Mouse (Mus musculus) ovary, postnatal 10 days (tissue): ENCODE results near the gene Dusp15.

Source experiments
- DNase-seq: peaks from one replicate; pipeline ENCODE4 v3.0.0; 2022; ENCODE audit warnings: low spot score

Gene Dusp15

GRCm38 (mm10) chr2:152931456-152932160, 19.9 kb downstream of the Dusp15 start:
- DNase-seq, result no peak

DNA sequence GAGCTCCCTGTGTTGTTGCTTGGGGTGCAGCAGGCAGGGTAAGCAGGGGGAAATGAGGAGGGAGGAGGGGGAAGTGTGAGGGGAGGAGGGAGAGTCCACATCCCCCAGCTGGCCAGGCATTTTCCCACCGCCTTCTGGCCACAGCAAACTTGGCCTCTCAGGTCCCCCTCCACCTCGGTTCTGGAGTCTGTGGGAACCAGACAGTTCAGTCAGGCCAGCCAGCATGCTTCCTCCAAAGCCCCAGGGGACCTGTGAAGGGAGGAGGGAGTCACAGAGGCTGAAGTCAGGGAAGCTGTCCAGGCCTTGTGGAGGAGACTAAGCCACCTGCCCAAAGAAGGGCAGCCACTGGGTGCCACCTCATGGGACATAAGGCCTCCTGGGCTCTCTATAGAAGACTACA, 21.2 kb downstream of the Dusp15 start:
- no peak for DNase-seq

GRCm38 (mm10) chr2:152928988-152929370, 22.5 kb downstream of the Dusp15 start:
- no peak for DNase-seq

GRCm38 (mm10) chr2:152928219-152928987, 23.1 kb downstream of the Dusp15 start:
- DNase-seq, result no peak

GRCm38 (mm10) chr2:152927371-152927770, 24.1 kb downstream of the Dusp15 start:
- DNase-seq, result no peak

GRCm38 (mm10) chr2:152926896-152927295, 24.6 kb downstream of the Dusp15 start:
- DNase-seq, result no peak

DNA sequence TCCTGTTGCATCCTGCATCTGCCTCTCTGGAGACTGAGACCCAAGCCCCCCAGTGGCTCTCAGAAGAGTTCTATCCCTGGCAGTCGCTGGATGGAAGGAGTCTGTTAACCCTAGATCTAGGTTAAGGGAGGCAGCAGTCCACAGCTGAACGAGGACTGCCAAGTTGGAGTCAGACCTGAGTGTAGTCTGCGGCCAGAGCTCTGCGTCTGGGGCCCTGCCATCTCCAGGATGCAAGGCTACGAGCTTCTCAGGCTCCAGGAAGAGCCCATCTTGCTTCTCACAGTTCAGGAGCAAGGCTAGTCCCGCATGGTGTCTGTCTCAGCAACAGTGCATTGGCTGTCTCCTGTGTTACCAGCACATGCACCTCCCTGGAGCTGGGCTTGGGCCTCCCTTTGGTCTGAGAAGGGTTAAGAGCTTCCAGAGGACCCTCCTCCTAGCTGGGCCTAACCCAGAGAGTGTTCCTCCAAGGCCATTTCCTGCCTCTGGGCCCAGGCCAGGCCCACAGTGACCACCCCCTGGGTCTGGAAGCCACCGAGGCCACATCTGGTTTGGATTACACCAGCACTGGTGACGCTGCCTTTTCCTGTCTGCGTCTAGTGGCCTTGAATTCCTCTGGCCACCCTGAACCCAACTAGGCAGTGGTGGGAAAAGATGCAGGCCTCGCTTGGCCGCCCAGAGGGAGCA, 26.2 kb downstream of the Dusp15 start:
- DNase-seq, result no peak

- DNase-seq, result no peak
Observed at GRCm38 (mm10) chr2:152924543-152924942, 27.0 kb downstream of the Dusp15 start.

- DNase-seq, result no peak
Observed at GRCm38 (mm10) chr2:152924128-152924527, 27.4 kb downstream of the Dusp15 start.

- DNase-seq, result no peak
Observed at GRCm38 (mm10) chr2:152923621-152924020, 27.9 kb downstream of the Dusp15 start.

DNA sequence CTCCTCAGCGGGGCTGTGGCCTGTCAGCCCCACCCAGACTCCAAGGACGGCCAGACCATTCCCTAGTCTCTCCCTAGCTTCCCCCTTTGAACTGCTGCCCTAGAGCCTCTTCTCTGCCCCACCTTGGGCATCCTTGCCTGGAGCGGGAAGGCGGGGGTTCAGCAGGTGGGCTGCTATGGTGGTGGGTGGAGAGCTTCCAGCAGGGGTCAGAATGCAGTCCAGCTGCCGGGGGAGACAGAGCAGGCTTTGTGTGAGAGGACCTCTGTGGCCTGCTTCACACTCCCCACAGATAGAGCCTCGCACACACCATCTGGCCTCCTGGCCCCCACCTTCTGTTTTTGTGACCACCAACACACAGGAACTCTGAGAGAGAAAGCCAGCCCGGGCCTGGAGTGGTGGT, 29.1 kb downstream of the Dusp15 start:
- no peak for DNase-seq

- DNase-seq, result no peak
Observed at GRCm38 (mm10) chr2:152917671-152918070, 33.8 kb downstream of the Dusp15 start.

DNA sequence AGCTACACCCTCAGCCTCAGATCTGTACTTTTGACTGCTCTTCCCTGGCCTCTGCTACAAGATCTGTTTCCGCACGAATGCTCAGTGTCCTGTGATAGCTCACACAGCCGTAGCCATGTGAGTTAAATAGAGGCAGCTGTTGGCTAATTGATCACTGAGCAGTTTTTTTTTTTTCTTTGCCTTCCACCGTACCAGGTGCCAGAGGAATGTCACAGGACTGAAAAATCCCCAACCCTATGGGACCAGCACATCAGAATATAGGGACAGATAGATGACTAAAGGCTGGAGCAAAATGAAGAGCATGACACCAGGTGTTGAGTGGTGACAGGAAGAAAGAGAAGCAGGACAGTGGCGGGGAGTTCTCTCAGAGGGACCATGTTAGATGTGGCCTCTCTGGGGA, 35.4 kb downstream of the Dusp15 start:
- no peak for DNase-seq

- DNase-seq, result no peak
Observed at GRCm38 (mm10) chr2:152915453-152915852, 36.0 kb downstream of the Dusp15 start.

- no peak for DNase-seq
Observed at GRCm38 (mm10) chr2:152914310-152915120, 37.0 kb downstream of the Dusp15 start.

DNA sequence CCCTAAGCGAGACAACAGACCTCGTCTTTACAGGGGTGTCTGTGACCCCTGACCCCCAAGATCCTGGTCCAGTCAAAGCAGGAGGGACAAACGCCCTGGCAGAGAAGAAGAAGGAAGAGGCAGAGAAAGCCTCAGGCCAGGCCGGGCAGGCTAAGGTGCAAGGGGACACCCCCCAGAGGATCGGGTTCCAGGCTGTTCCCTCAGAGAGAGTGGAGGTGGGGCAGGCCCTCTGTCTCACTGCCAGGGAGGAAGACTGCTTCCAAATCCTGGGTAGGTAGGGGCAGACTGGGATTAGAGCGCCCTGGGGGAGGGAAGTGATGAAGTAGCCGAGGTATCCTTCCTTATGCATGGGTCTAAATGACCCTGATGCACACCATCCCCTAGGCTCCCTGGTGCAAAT, 38.0 kb downstream of the Dusp15 start:
- no peak for DNase-seq

- DNase-seq, result no peak
Observed at GRCm38 (mm10) chr2:152911432-152911831, 40.1 kb downstream of the Dusp15 start.

DNA sequence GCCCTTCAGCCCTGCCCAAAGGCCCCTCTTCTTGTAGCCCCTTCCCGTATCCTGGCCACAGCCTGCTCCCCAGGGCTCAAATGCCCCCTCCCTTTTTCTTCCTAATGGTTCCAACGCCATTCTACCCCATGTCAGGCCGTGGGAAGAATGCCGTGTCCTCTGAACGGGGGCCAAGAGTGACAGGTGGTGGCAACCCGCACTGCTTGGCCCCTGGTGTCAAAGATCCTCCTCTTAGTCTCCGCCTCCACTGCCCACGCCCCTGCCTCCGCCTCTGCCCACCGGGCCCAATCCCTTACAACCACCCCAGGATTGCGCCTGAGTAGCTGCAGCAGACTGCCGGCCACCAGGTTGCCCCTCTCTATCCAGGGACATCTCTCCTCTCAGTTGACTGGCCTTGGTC, 40.5 kb downstream of the Dusp15 start, which contains the start of gene Mylk2:
Mylk2 (plus strand) TSS at position 322 of the 400 bp plus-strand sequence.
- DNase-seq, result no peak

- no peak for DNase-seq
Observed at GRCm38 (mm10) chr2:152909848-152910247, 41.6 kb downstream of the Dusp15 start.

GRCm38 (mm10) chr2:152907114-152907943, 44.2 kb downstream of the Dusp15 start:
- no peak for DNase-seq
